Mouse (Mus musculus) CH12.LX (cell line): ENCODE measurements around the gene Ralbp1. TPM values are rescaled to one million over a fixed set of nuclear protein-coding genes. Genes with fewer than 3 reads are reported as not detected.

Experiments
- DNase-seq: peaks from one replicate; pipeline ENCODE4 v3.0.0-alpha.2; 2013; ENCODE audit errors: extremely low read depth
- H3K27ac ChIP-seq: 2 replicates; pipeline ENCODE4 v1.5.1; 2012; ENCODE audit warnings: low read depth, mild to moderate bottlenecking, control low read depth, moderate library complexity; ENCODE audit not compliant: insufficient read depth
- H3K27me3 ChIP-seq: replicated peaks from 2 replicates; pipeline ENCODE3; 2012; ENCODE audit warnings: inconsistent platforms
- H3K36me3 ChIP-seq, 2 experiments: replicated peaks in 1 of 2; 2 replicates each; pipeline versions ENCODE3 to v1.6.1; 2012; ENCODE audit warnings: inconsistent platforms in 1 of 2, low read length in 1 of 2, mild to moderate bottlenecking in 1 of 2, mixed read lengths in 1 of 2, moderate library complexity in 1 of 2; ENCODE audit not compliant: control insufficient read depth in 1 of 2, insufficient read depth in 1 of 2
- H3K4me1 ChIP-seq, 2 experiments: 2 replicates each; pipeline ENCODE4 v1.6.1; 2012; ENCODE audit warnings: inconsistent platforms in 1 of 2, moderate library complexity in 1 of 2; ENCODE audit not compliant: insufficient read depth in 2 of 2, control insufficient read depth in 1 of 2
- H3K4me2 ChIP-seq: 2 replicates; pipeline ENCODE4 v1.6.1; 2012; ENCODE audit warnings: low read depth, mild to moderate bottlenecking, control low read depth; ENCODE audit not compliant: poor library complexity, insufficient read depth, severe bottlenecking
- H3K4me3 ChIP-seq, 3 experiments: fragments of 150-350 bp in 1 of 3; sonication (generic) in 1 of 3; replicated peaks in 1 of 3; 2 replicates each; pipeline versions ENCODE3 to v1.5.1; 2011 to 2012; ENCODE audit warnings: low read depth in 2 of 3, low read length in 2 of 3, mild to moderate bottlenecking in 2 of 3, moderate library complexity in 2 of 3, control low read depth in 1 of 3, improper control_type of control experiment in 1 of 3, inconsistent platforms in 1 of 3, mixed read lengths in 1 of 3; ENCODE audit not compliant: poor library complexity in 1 of 3
- H3K79me2 ChIP-seq: replicated peaks from 2 replicates; pipeline ENCODE4 v1.6.1; 2012; ENCODE audit warnings: mild to moderate bottlenecking, moderate library complexity; ENCODE audit not compliant: control insufficient read depth, poor library complexity, insufficient read depth, severe bottlenecking; ENCODE audit errors: extremely low read depth
- H3K9ac ChIP-seq: 2 replicates; pipeline ENCODE4 v1.6.1; 2012; ENCODE audit warnings: low read depth, mild to moderate bottlenecking, control low read depth, moderate library complexity; ENCODE audit not compliant: insufficient read depth
- H3K9me3 ChIP-seq: replicated peaks from 2 replicates; pipeline ENCODE3; 2012; ENCODE audit warnings: low read length, inconsistent platforms, mixed read lengths
- CTCF ChIP-seq, 2 experiments: IDR thresholded peaks in 1 of 2; conservative IDR thresholded peaks in 1 of 2; 2 replicates each; pipeline ENCODE4 v1.5.1; 2011 to 2012; ENCODE audit warnings: low read depth in 2 of 2, low read length in 2 of 2, improper control_type of control experiment in 1 of 2, inconsistent platforms in 1 of 2, mild to moderate bottlenecking in 1 of 2, moderate library complexity in 1 of 2
- E2F4 ChIP-seq: IDR thresholded peaks from 2 replicates; pipeline ENCODE4 v1.6.1; 2011; ENCODE audit warnings: low read depth, low read length, improper control_type of control experiment; ENCODE audit not compliant: insufficient replicate concordance
- ELF1 ChIP-seq: IDR thresholded peaks from 2 replicates; pipeline ENCODE4 v1.6.1; 2014; ENCODE audit warnings: low read depth, mild to moderate bottlenecking, inconsistent platforms, low read length, improper control_type of control experiment
- ETS1 ChIP-seq: conservative IDR thresholded peaks from 2 replicates; pipeline ENCODE4 v1.6.1; 2012; ENCODE audit warnings: low read depth, mild to moderate bottlenecking, inconsistent platforms, low read length, improper control_type of control experiment, moderate library complexity
- GABPA ChIP-seq: IDR thresholded peaks from 2 replicates; pipeline ENCODE4 v1.6.1; 2012; ENCODE audit warnings: low read depth, low read length, improper control_type of control experiment, inconsistent platforms; ENCODE audit not compliant: insufficient replicate concordance
- KAT2A ChIP-seq: IDR thresholded peaks from 2 replicates; pipeline ENCODE4 v1.6.1; 2012; ENCODE audit warnings: low read length, improper control_type of control experiment, inconsistent platforms; ENCODE audit not compliant: insufficient replicate concordance
- MAZ ChIP-seq: IDR thresholded peaks from 2 replicates; pipeline ENCODE4 v1.6.1; 2012; ENCODE audit warnings: low read depth, mild to moderate bottlenecking, inconsistent platforms, low read length, improper control_type of control experiment, moderate library complexity
- MEF2A ChIP-seq: IDR thresholded peaks from 2 replicates; pipeline ENCODE4 v1.6.1; 2014; ENCODE audit warnings: low read depth, mild to moderate bottlenecking, inconsistent platforms, low read length, improper control_type of control experiment, borderline replicate concordance
- NRF1 ChIP-seq: IDR thresholded peaks from 2 replicates; pipeline ENCODE4 v1.6.1; 2014; ENCODE audit warnings: low read depth, mild to moderate bottlenecking, inconsistent platforms, low read length, improper control_type of control experiment, moderate library complexity
- POLR2A ChIP-seq: IDR thresholded peaks from 2 replicates; pipeline ENCODE4 v1.6.1; 2011; ENCODE audit warnings: low read depth, mild to moderate bottlenecking, improper control_type of control experiment, low read length
- POLR2AphosphoS2 ChIP-seq: IDR thresholded peaks from 2 replicates; pipeline ENCODE4 v1.6.1; 2011; ENCODE audit warnings: low read depth, low read length, improper control_type of control experiment
- RCOR1 ChIP-seq: conservative IDR thresholded peaks from 2 replicates; pipeline ENCODE4 v1.6.1; 2012; ENCODE audit warnings: low read depth, mild to moderate bottlenecking, inconsistent platforms, low read length, improper control_type of control experiment
- TCF12 ChIP-seq: IDR thresholded peaks from 2 replicates; pipeline ENCODE4 v1.6.1; 2014; ENCODE audit warnings: low read depth, mild to moderate bottlenecking, inconsistent platforms, low read length, improper control_type of control experiment
- UBTF ChIP-seq: IDR thresholded peaks from 2 replicates; pipeline ENCODE4 v1.6.1; 2012; ENCODE audit warnings: low read depth, mild to moderate bottlenecking, inconsistent platforms, low read length, improper control_type of control experiment, moderate library complexity
- ZKSCAN1 ChIP-seq: IDR thresholded peaks from 2 replicates; pipeline ENCODE4 v1.6.1; 2012; ENCODE audit warnings: low read depth, inconsistent platforms, low read length, improper control_type of control experiment, borderline replicate concordance
- ZNF384 ChIP-seq: IDR thresholded peaks from 2 replicates; pipeline ENCODE4 v1.6.1; 2012; ENCODE audit warnings: low read depth, low read length, improper control_type of control experiment, inconsistent platforms
- dilution Hi-C: fragments of 300-500 bp; cut with MboI; formaldehyde crosslinking; loops from 2 replicates; pipeline ENCODE4 v1.14.3; 2020; ENCODE audit warnings: low sequenced_read_pairs; ENCODE audit not compliant: extremely low pct_unique_long_range_greater_than_20kb, extremely low pct_ligation_motif_present
- in situ Hi-C: fragments of 300-500 bp; cut with MboI; formaldehyde crosslinking; loops from 3 replicates; pipeline ENCODE4 v1.14.3; 2019; ENCODE audit warnings: low sequenced_read_pairs, low pct_ligation_motif_present, low pct_unique_long_range_greater_than_20kb, mixed read lengths
- polyA plus RNA-seq: library from polyadenylated mRNA; unstranded; fragments of >175 nt; gene quantifications from 2 replicates; pipeline ENCODE4 v1.2.1, GENCODE M21; 2012; ENCODE audit warnings: low read depth; ENCODE audit not compliant: insufficient read length
- total RNA-seq, 2 experiments: library from RNA; depleted of rRNA; stranded (reverse); fragments of 300-350 nt in 1 of 2; fragments of >200 nt in 1 of 2; gene quantifications; 2 replicates each; pipeline ENCODE4 v1.2.3; 2012 to 2014

Ralbp1 gene
- total and polyA plus RNA-seq, 3 experiments = 25.3 to 27.2 (median 26.5) TPM

GRCm38 (mm10) chr17:65857617-65858016 lies 28.0 kb downstream of the Ralbp1 start:
- no peak overlapping the region for H3K27ac ChIP-seq
- peaks cover 50 to 81% of the 10 kb centered on the region in 2 experiments for H3K36me3 ChIP-seq

GRCm38 (mm10) chr17:65854006-65854405 lies 31.6 kb downstream of the Ralbp1 start:
- Histone ChIP-seq H3K36me3 (peaks cover 55 to 91% of the 10 kb centered on the region in 2 experiments), H3K9ac (no peak overlapping the region), H3K4me1 (peaks cover 7 to 27% of the 10 kb centered on the region in 2 experiments), H3K79me2 (no peaks in the 10 kb centered on the region), H3K4me2 (no peak overlapping the region), H3K27me3 (no peaks in the 10 kb centered on the region), H3K9me3 (peaks cover 10% of the 10 kb centered on the region), H3K27ac (no peak overlapping the region), H3K4me3 (no peak overlapping the region)
- dilution Hi-C loops = no loop called here
- in situ Hi-C loops = no loop called here
- TF ChIP-seq GABPA (no peak), ETS1 (no peak), E2F4 (no peak), TCF12 (no peak), POLR2AphosphoS2 (no peak), ZNF384 (no peak), ZKSCAN1 (no peak), KAT2A (no peak), MAZ (no peak), CTCF (conservative IDR thresholded peaks at IDR 0.05 in 1 of 2, IDR thresholded peaks at IDR 0.05 in 1 of 2; ENCODE audit: low read depth in 2 of 2, low read length in 2 of 2) (no peak), MEF2A (no peak), RCOR1 (no peak), ELF1 (no peak), UBTF (no peak), POLR2A (no peak)
- DNase-seq = no peak

More at GRCm38 (mm10) chr17:65857617-65858016, 28.0 kb downstream of the Ralbp1 start:
- DNase-seq = no peak
- no peak for TF ChIP-seq RCOR1
- no peak for TF ChIP-seq ZKSCAN1
- no peak for TF ChIP-seq CTCF (conservative IDR thresholded peaks at IDR 0.05 in 1 of 2, IDR thresholded peaks at IDR 0.05 in 1 of 2; ENCODE audit: low read depth in 2 of 2, low read length in 2 of 2)
- no peak for TF ChIP-seq NRF1
- TF ChIP-seq KAT2A = no peak
- no peak for TF ChIP-seq ELF1
- H3K4me1 ChIP-seq = no peaks in the 10 kb centered on the region
- H3K9me3 ChIP-seq = peaks cover 10% of the 10 kb centered on the region
- H3K9ac ChIP-seq = no peak overlapping the region
- no peak overlapping the region for H3K4me3 ChIP-seq
- in situ Hi-C loops (no loop called here), dilution Hi-C loops (no loop called here)
- H3K27me3 ChIP-seq = no peaks in the 10 kb centered on the region
- H3K79me2 ChIP-seq = no peaks in the 10 kb centered on the region
- no peak overlapping the region for H3K4me2 ChIP-seq
